In the genomic region with DNA sequence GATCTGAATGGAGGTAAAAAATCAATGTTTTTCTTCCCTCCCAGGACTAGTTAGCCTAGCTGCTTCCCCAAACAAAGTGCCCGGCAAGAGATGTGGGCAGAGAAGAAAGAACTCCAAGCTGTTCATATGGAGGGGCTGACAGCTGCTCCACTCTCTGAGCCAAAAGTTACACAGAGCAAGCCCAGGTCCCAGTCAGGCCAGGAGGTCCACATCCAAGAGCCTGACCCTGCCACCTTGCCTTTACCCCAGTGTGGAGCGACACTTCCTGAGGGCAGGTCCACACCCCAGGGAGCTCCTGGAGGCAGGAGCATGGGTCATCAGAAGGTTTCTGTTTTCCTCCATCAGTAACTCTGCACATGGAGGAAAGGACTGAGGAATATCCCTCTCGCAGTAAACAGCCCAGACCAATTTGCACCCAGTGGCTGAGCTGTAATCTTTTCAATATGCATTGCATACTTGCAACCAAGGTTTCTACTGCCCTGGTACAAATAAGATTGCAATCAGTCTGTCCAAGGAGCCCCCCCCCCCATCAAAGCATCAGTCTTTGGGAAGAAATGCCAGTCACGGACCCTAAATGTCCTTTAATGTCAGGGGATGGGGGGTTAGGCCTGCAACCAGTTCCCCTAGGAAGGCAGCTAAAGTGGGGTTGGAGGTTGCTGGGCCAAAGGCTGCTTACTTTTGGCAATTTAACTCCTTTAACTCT, we compare ENCODE assay signal across 16 mouse cellular contexts. TPM values are rescaled to one million over a fixed set of nuclear protein-coding genes. Genes with fewer than 3 reads are reported as not detected.
DNase-seq lines count a peak whose midpoint lies in the region; ATAC-seq lines count a peak whose summit lies in the region.
"Had no signal": no experiment of that assay in that cellular context is flagged by ENCODE, and none has a peak within 500 bp of the region (broad histone marks: within the 10 kb centered on the region; RNA-seq: fewer than 3 reads in every experiment).

No protein-coding gene starts in this region.

- WGBS in hindbrain, embryonic 10.5 days, result 34% methylated on average over 4 of the region's 4 CpGs
- 35% methylated on average over 4 of the region's 4 CpGs for WGBS in hindbrain, embryonic 11.5 days
- 10% methylated on average over 4 of the region's 4 CpGs for WGBS in embryonic facial prominence, embryonic 11.5 days
- 11% methylated on average over 4 of the region's 4 CpGs for WGBS in forebrain, embryonic 14.5 days
- WGBS in limb, embryonic 10.5 days, result 15% methylated on average over 4 of the region's 4 CpGs
- 48% methylated on average over 4 of the region's 4 CpGs for WGBS in kidney, embryonic 16.5 days

- H3K4me3 ChIP-seq in hindbrain, embryonic 10.5 days, result no peak overlapping the region
- H3K4me3 ChIP-seq in hindbrain, embryonic 11.5 days (ENCODE audit: low read depth, low read length), result no peak overlapping the region
- H3K4me3 ChIP-seq in embryonic facial prominence, embryonic 11.5 days (ENCODE audit: low read depth, low read length), result no peak overlapping the region
- no peak overlapping the region for H3K4me3 ChIP-seq in forebrain, embryonic 14.5 days (ENCODE audit: low read depth, low read length)
- 0 out of 2 replicates have a peak overlapping the region, but pooled peaks have one; percentile 6 for H3K4me3 ChIP-seq in limb, embryonic 10.5 days
- H3K4me3 ChIP-seq in kidney, embryonic 16.5 days (ENCODE audit: low read length), result no peak overlapping the region
- H3K4me3 ChIP-seq: gastrocnemius, adult 2 months had no signal

- peak overlapping the region; percentile 40; the same call in 1 of the 2 replicates for H3K27ac ChIP-seq in hindbrain, embryonic 10.5 days
- no peak overlapping the region for H3K27ac ChIP-seq in hindbrain, embryonic 11.5 days (ENCODE audit: low read depth, low read length)
- peak overlapping the region; percentile 36 for H3K27ac ChIP-seq in embryonic facial prominence, embryonic 11.5 days (replicated peaks; ENCODE audit: low read depth, low read length)
- no peak overlapping the region; the same call in 1 of the 2 replicates for H3K27ac ChIP-seq in forebrain, embryonic 14.5 days (ENCODE audit: low read depth, low read length)
- peak overlapping the region; percentile 85 for H3K27ac ChIP-seq in limb, embryonic 10.5 days
- H3K27ac ChIP-seq in kidney, embryonic 16.5 days (ENCODE audit: low read length), result no peak overlapping the region
- H3K27ac ChIP-seq: gastrocnemius, adult 2 months; liver, embryonic 14.5 days had no signal

- H3K4me2 ChIP-seq in hindbrain, embryonic 11.5 days (replicated peaks; ENCODE audit: low read depth, low read length), result no peak overlapping the region
- no peak overlapping the region for H3K4me2 ChIP-seq in embryonic facial prominence, embryonic 11.5 days (ENCODE audit: low read depth, low read length)
- H3K4me2 ChIP-seq in forebrain, embryonic 14.5 days (ENCODE audit: low read length), result no peak overlapping the region
- H3K4me2 ChIP-seq in kidney, embryonic 16.5 days (replicated peaks; ENCODE audit: low read depth, low read length), result no peak overlapping the region

- no peaks in the 10 kb centered on the region for H3K27me3 ChIP-seq in hindbrain, embryonic 10.5 days (ENCODE audit: insufficient read depth, poor library complexity, severe bottlenecking)
- H3K27me3 ChIP-seq in hindbrain, embryonic 11.5 days (ENCODE audit: control insufficient read depth, insufficient read depth, low read length), result no peaks in the 10 kb centered on the region
- H3K27me3 ChIP-seq in embryonic facial prominence, embryonic 11.5 days (ENCODE audit: control insufficient read depth, insufficient read depth, low read length), result no peaks in the 10 kb centered on the region
- H3K27me3 ChIP-seq in forebrain, embryonic 14.5 days (replicated peaks; ENCODE audit: control insufficient read depth, insufficient read depth, low read length), result no peaks in the 10 kb centered on the region
- no peaks in the 10 kb centered on the region for H3K27me3 ChIP-seq in limb, embryonic 10.5 days (ENCODE audit: low read depth, poor library complexity, severe bottlenecking)
- H3K27me3 ChIP-seq in kidney, embryonic 16.5 days (ENCODE audit: insufficient read depth, low read length), result no peaks in the 10 kb centered on the region

- DNase-seq in hindbrain, embryonic 10.5 days (ENCODE audit: low spot score), result peak; percentile 31
- no peak for DNase-seq in hindbrain, embryonic 11.5 days (ENCODE audit: low spot score)
- DNase-seq in embryonic facial prominence, embryonic 11.5 days (ENCODE audit: low spot score), result no peak
- no peak for DNase-seq in forebrain, embryonic 14.5 days (ENCODE audit: low spot score)
- DNase-seq in limb, embryonic 10.5 days (ENCODE audit: low spot score), result peak; percentile 45
- DNase-seq in thymus, postnatal 0 days (ENCODE audit: low spot score), result no peak
- no peak for DNase-seq in adrenal gland, postnatal 25 days
- DNase-seq: cerebellum, adult 18-20 months; gastrocnemius, adult 2 months; heart, postnatal 36 days; kidney, postnatal 36 days; lung, postnatal 10 days; thymus, adult 18-20 months had no signal

- H3K36me3 ChIP-seq in hindbrain, embryonic 10.5 days, result no peaks in the 10 kb centered on the region
- no peaks in the 10 kb centered on the region for H3K36me3 ChIP-seq in hindbrain, embryonic 11.5 days (ENCODE audit: control insufficient read depth, insufficient read depth, low read length)
- H3K36me3 ChIP-seq in embryonic facial prominence, embryonic 11.5 days (replicated peaks; ENCODE audit: control insufficient read depth, insufficient read depth, low read depth, low read length), result no peaks in the 10 kb centered on the region
- no peaks in the 10 kb centered on the region for H3K36me3 ChIP-seq in forebrain, embryonic 14.5 days (ENCODE audit: control insufficient read depth, insufficient read depth, low read length)
- H3K36me3 ChIP-seq in limb, embryonic 10.5 days, result no peaks in the 10 kb centered on the region
- H3K36me3 ChIP-seq in kidney, embryonic 16.5 days (ENCODE audit: insufficient read depth, low read length), result no peaks in the 10 kb centered on the region

- H3K9ac ChIP-seq in hindbrain, embryonic 11.5 days (ENCODE audit: low read depth, low read length), result no peak overlapping the region
- no peak overlapping the region for H3K9ac ChIP-seq in embryonic facial prominence, embryonic 11.5 days (replicated peaks; ENCODE audit: low read length)
- no peak overlapping the region for H3K9ac ChIP-seq in forebrain, embryonic 14.5 days (ENCODE audit: low read length)
- no peak overlapping the region for H3K9ac ChIP-seq in kidney, embryonic 16.5 days (replicated peaks; ENCODE audit: low read length)
- H3K9ac ChIP-seq: liver, embryonic 14.5 days had no signal

- ATAC-seq in hindbrain, embryonic 11.5 days (ENCODE audit: low FRiP score), result no peak
- no peak; the same call in 1 of the 2 replicates for ATAC-seq in embryonic facial prominence, embryonic 11.5 days (replicated peaks; ENCODE audit: insufficient number of reproducible peaks, low FRiP score, low TSS enrichment, low read depth)
- ATAC-seq in forebrain, embryonic 14.5 days, result peak; percentile 62; the same call in 1 of the 2 replicates
- no peak for ATAC-seq in kidney, embryonic 16.5 days (ENCODE audit: low FRiP score, low TSS enrichment)
- ATAC-seq: intestine, postnatal 0 days had no signal

- peaks cover 11% of the 10 kb centered on the region for H3K4me1 ChIP-seq in hindbrain, embryonic 10.5 days (replicated peaks)
- H3K4me1 ChIP-seq in hindbrain, embryonic 11.5 days (replicated peaks; ENCODE audit: control insufficient read depth, insufficient read depth, low read length), result no peaks in the 10 kb centered on the region
- H3K4me1 ChIP-seq in embryonic facial prominence, embryonic 11.5 days (ENCODE audit: control insufficient read depth, insufficient read depth, low read length), result no peaks in the 10 kb centered on the region
- H3K4me1 ChIP-seq in forebrain, embryonic 14.5 days (ENCODE audit: control insufficient read depth, insufficient read depth, low read length), result no peaks in the 10 kb centered on the region
- peaks cover 20% of the 10 kb centered on the region for H3K4me1 ChIP-seq in limb, embryonic 10.5 days
- H3K4me1 ChIP-seq in kidney, embryonic 16.5 days (ENCODE audit: insufficient read depth, low read length), result 0 out of 2 replicates have a peak, but pooled peaks cover 5% of the 10 kb centered on the region

- no peaks in the 10 kb centered on the region for H3K9me3 ChIP-seq in hindbrain, embryonic 10.5 days
- no peaks in the 10 kb centered on the region for H3K9me3 ChIP-seq in hindbrain, embryonic 11.5 days (ENCODE audit: control insufficient read depth, low read length)
- no peaks in the 10 kb centered on the region for H3K9me3 ChIP-seq in embryonic facial prominence, embryonic 11.5 days (replicated peaks; ENCODE audit: control insufficient read depth, low read length)
- no peaks in the 10 kb centered on the region for H3K9me3 ChIP-seq in forebrain, embryonic 14.5 days (replicated peaks; ENCODE audit: control insufficient read depth, low read length)
- no peaks in the 10 kb centered on the region for H3K9me3 ChIP-seq in limb, embryonic 10.5 days (replicated peaks)
- H3K9me3 ChIP-seq in kidney, embryonic 16.5 days (ENCODE audit: low read length), result no peaks in the 10 kb centered on the region

RNA-seq across cellular contexts. Expression of gene Lifr, which starts 28.3 kb away (rescaled TPM):
- polyA plus RNA-seq in hindbrain, embryonic 10.5 days (2016; fragmentation: Nextera tagmentation; extraction: Ambion mirVana), result 11.0 and 13.4 TPM in 2 replicates
- 20.1 and 24.9 TPM in 2 replicates for polyA plus RNA-seq in hindbrain, embryonic 11.5 days (2014; fragmentation: Nextera tagmentation; extraction: Ambion mirVana)
- 19.8 and 22.9 TPM in 2 replicates for polyA plus RNA-seq in embryonic facial prominence, embryonic 11.5 days (2014; fragmentation: Nextera tagmentation; extraction: Ambion mirVana)
- polyA plus RNA-seq in forebrain, embryonic 14.5 days (2014; fragmentation: Nextera tagmentation; extraction: Ambion mirVana), result 8.5 and 10.7 TPM in 2 replicates
- polyA plus RNA-seq in limb, embryonic 10.5 days (2016; fragmentation: Nextera tagmentation; extraction: Ambion mirVana), result 12.0 and 12.1 TPM in 2 replicates
- polyA plus RNA-seq in thymus, postnatal 0 days (2015; fragmentation: Nextera tagmentation; extraction: Ambion mirVana), result 23.0 and 29.9 TPM in 2 replicates
- polyA plus RNA-seq in kidney, embryonic 16.5 days (2015; fragmentation: Nextera tagmentation; extraction: Ambion mirVana), result 23.7 and 24.8 TPM in 2 replicates
- total RNA-seq in adrenal gland, postnatal 25 days (2021), result 29.3 and 33.2 TPM in 2 replicates

Comparison
In these comparisons a context has a peak if more than half of its experiments do, and no peak if none do; other contexts are left out.
1. DNase-seq: peak in hindbrain, embryonic 10.5 days (single experiment) and limb, embryonic 10.5 days (single experiment); none in hindbrain, embryonic 11.5 days (single experiment), embryonic facial prominence, embryonic 11.5 days (single experiment), forebrain, embryonic 14.5 days (single experiment), thymus, postnatal 0 days (single experiment) and adrenal gland, postnatal 25 days (single experiment).
2. H3K27ac ChIP-seq: peak in hindbrain, embryonic 10.5 days (single experiment), embryonic facial prominence, embryonic 11.5 days (single experiment) and limb, embryonic 10.5 days (single experiment); none in hindbrain, embryonic 11.5 days (single experiment), forebrain, embryonic 14.5 days (single experiment) and kidney, embryonic 16.5 days (single experiment).